Mouse (Mus musculus) lung, embryonic 16.5 days (tissue): ENCODE data around the gene Smpd2. TPM values are rescaled to one million over a fixed set of nuclear protein-coding genes. Genes with fewer than 3 reads are reported as not detected.
A peak's percentile ranks its signal among the peaks of the same experiment; 100 is the strongest.

Experiments
- ATAC-seq: fragments of 200-750 bp; cut with Nextera tagmentation; 2 replicates; pipeline ENCODE4 v1.8.0; 2017; ENCODE audit warnings: low read depth, mild to moderate bottlenecking, moderate library complexity
- H3K27ac ChIP-seq: fragments of 300-500 bp; sonication (generic); 2 replicates; pipeline ENCODE4 v1.5.1; 2014; ENCODE audit warnings: mild to moderate bottlenecking, control low read depth, low read length
- H3K27me3 ChIP-seq: fragments of 300-500 bp; sonication (generic); 2 replicates; pipeline ENCODE4 v1.6.1; 2014; ENCODE audit warnings: low read depth, low read length, mixed read lengths; ENCODE audit not compliant: control insufficient read depth, insufficient read depth
- H3K36me3 ChIP-seq: fragments of 300-500 bp; sonication (generic); 2 replicates; pipeline ENCODE4 v1.6.1; 2014; ENCODE audit warnings: low read length; ENCODE audit not compliant: control insufficient read depth, insufficient read depth
- H3K4me1 ChIP-seq: fragments of 300-500 bp; sonication (generic); replicated peaks from 2 replicates; pipeline ENCODE4 v1.6.1; 2014; ENCODE audit warnings: low read length, mixed read lengths; ENCODE audit not compliant: control insufficient read depth, insufficient read depth
- H3K4me2 ChIP-seq: fragments of 300-500 bp; sonication (generic); 2 replicates; pipeline ENCODE4 v1.6.1; 2014; ENCODE audit warnings: low read depth, low read length, control low read depth
- H3K4me3 ChIP-seq: fragments of 300-500 bp; sonication (generic); 2 replicates; pipeline ENCODE4 v1.5.1; 2014; ENCODE audit warnings: mild to moderate bottlenecking, low read length, control low read depth
- H3K9ac ChIP-seq: fragments of 300-500 bp; sonication (generic); 2 replicates; pipeline ENCODE4 v1.6.1; 2014; ENCODE audit warnings: low read length, control low read depth
- H3K9me3 ChIP-seq: fragments of 300-500 bp; sonication (generic); 2 replicates; pipeline ENCODE4 v1.6.1; 2016; ENCODE audit warnings: low read length; ENCODE audit not compliant: control insufficient read depth
- WGBS: fragments of 180-500 bp; shearing (Covaris S2); extraction: QIAGEN DNeasy Blood & Tissue Kit; methylation state at CpG from one replicate; pipeline ENCODE4 v1.1.7; 2014; 5-methylcytosine and 5-hydroxymethylcytosine counted together
- polyA plus RNA-seq: library from polyadenylated mRNA; unstranded; fragments of >200 nt; fragmentation: Nextera tagmentation; extraction: Ambion mirVana; gene quantifications from 2 replicates; pipeline ENCODE4 v1.2.1, GENCODE M21; 2015

Smpd2 gene
- 71.2 and 71.4 TPM in 2 replicates for polyA plus RNA-seq

GRCm38 (mm10) chr10:41489708-41490517 is at the start of gene Smpd2, which contains the start of gene Ppil6:
Smpd2 (minus strand) TSS chr10:41490369.
Ppil6 (plus strand) TSS chr10:41490439.
- Histone ChIP-seq H3K4me2 (peak within 1 kb of the TSS; percentile 100), H3K4me3 (peak within 1 kb of the TSS; percentile 77), H3K9me3 (no peaks in the 10 kb centered on the region), H3K4me1 (peaks cover 17% of the 10 kb centered on the region), H3K9ac (peak within 1 kb of the TSS; percentile 82), H3K27me3 (no peaks in the 10 kb centered on the region), H3K27ac (peak within 1 kb of the TSS; percentile 88), H3K36me3 (peaks cover 23% of the 10 kb centered on the region)
- under 1% methylated on average over 50 of the region's 50 CpGs for WGBS
- peak; percentile 95 for ATAC-seq

GRCm38 (mm10) chr10:41538986-41539385 is 48.8 kb upstream of the Smpd2 start:
- 91% methylated on average over 4 of the region's 4 CpGs for WGBS
- no peak for ATAC-seq

DNA sequence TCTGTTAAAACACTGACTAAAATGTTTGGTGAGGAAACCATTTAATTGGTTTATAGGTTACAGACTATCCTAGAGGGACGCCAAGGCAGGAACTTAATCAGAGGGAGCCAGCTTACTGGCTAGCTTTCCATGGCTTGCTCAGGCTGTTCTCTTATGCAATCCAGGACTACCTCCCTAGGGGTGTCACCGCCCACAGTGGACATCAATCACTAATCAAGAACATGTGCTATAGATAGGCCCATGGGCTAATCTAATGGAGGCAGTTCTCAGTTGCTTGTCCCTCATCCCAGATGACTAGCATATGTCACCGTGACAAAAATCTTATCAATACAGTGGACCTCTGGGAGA is 47.8 kb upstream of the Smpd2 start:
- Histone ChIP-seq H3K27ac (no peak overlapping the region), H3K27me3 (no peaks in the 10 kb centered on the region), H3K9ac (no peak overlapping the region), H3K9me3 (no peaks in the 10 kb centered on the region), H3K4me3 (no peak overlapping the region), H3K4me2 (no peak overlapping the region), H3K36me3 (peaks cover 8% of the 10 kb centered on the region), H3K4me1 (no peaks in the 10 kb centered on the region)
- WGBS, result 84% methylated on average over 3 of the region's 3 CpGs
- no peak for ATAC-seq

More at GRCm38 (mm10) chr10:41538986-41539385, 48.8 kb upstream of the Smpd2 start:
- Histone ChIP-seq H3K4me2 (no peak overlapping the region), H3K4me1 (no peaks in the 10 kb centered on the region), H3K27me3 (no peaks in the 10 kb centered on the region), H3K4me3 (no peak overlapping the region), H3K36me3 (peaks cover 3% of the 10 kb centered on the region; the same call in 1 of the 2 replicates), H3K9me3 (no peaks in the 10 kb centered on the region), H3K9ac (no peak overlapping the region), H3K27ac (no peak overlapping the region)

DNA sequence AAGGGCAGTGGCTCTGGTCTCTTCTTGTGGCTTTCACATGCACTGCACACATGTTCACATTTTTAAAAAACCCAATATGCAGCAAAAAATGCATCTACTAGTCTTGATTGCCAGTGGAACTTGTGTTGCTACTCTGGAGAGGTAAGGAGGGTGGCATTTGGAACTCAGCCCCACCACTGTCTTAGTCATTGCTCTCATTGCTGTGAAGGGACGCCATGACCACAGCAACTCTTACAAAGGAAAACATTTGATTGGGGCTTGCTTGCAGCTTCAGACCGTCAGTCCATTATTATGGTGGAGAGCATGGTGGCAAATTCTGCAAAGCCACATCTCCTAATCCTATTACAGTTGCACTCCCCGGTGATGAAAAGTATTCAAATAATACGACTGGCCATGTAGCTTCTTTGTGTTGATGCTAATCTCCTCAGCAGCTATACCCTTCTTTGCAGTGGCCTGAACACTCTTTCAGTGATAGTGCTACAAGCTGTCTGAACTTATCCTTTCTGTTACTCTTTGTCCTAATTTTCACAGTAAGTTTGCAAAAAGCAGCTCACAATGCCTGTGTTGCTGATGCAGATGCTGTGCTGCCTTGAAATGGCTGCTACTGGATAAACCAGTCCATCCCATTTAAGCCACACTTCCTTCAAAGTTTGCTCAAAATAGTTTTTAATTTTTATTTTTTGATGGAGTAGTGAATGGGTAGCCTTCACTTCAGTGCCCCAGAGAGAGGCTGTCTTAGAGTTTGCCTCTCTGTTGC is 47.2 kb upstream of the Smpd2 start:
- Histone ChIP-seq H3K36me3 (peaks cover 13% of the 10 kb centered on the region), H3K4me1 (no peaks in the 10 kb centered on the region), H3K9ac (no peak overlapping the region), H3K27ac (no peak overlapping the region), H3K4me3 (no peak overlapping the region), H3K27me3 (no peaks in the 10 kb centered on the region), H3K4me2 (no peak overlapping the region), H3K9me3 (no peaks in the 10 kb centered on the region)
- 92% methylated on average over 4 of the region's 4 CpGs for WGBS
- no peak for ATAC-seq

DNA sequence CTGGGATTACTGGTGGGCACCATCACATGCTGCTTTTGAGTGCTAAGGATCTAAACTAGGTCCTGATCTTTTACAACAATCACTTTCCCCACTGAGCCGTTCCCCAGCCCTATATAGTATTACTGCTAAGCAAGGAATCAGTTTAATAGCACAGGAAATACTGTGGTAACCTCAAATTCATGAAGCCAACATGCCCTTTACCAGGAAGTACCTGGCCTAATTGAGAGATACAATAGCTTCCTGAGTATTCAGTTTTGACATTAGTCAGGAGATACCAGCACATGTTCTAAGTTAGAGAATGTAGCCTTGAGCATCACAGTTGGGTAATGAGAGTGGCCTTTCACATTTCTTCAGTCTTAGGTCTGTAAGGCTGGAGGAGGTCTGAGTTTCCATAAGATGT is 46.5 kb upstream of the Smpd2 start:
- no peak overlapping the region for H3K27ac ChIP-seq
- peaks cover 14% of the 10 kb centered on the region for H3K36me3 ChIP-seq
- H3K9me3 ChIP-seq, result no peaks in the 10 kb centered on the region
- 94% methylated on average over 1 of the region's 1 CpGs for WGBS
- no peaks in the 10 kb centered on the region for H3K27me3 ChIP-seq
- no peak overlapping the region for H3K4me2 ChIP-seq
- no peak for ATAC-seq
- H3K4me3 ChIP-seq, result no peak overlapping the region
- H3K9ac ChIP-seq, result no peak overlapping the region
- no peaks in the 10 kb centered on the region for H3K4me1 ChIP-seq

- peaks cover 16% of the 10 kb centered on the region for H3K36me3 ChIP-seq
- WGBS, result 94% methylated on average over 2 of the region's 2 CpGs
- no peak overlapping the region for H3K9ac ChIP-seq
- H3K27ac ChIP-seq, result no peak overlapping the region
- no peaks in the 10 kb centered on the region for H3K4me1 ChIP-seq
- H3K4me2 ChIP-seq, result no peak overlapping the region
- H3K4me3 ChIP-seq, result no peak overlapping the region
- H3K27me3 ChIP-seq, result no peaks in the 10 kb centered on the region
- H3K9me3 ChIP-seq, result no peaks in the 10 kb centered on the region
- no peak for ATAC-seq
These were observed 45.8 kb upstream of the Smpd2 start for GRCm38 (mm10) chr10:41535991-41536390.

GRCm38 (mm10) chr10:41529972-41530371 is 39.8 kb upstream of the Smpd2 start:
- ATAC-seq, result no peak
- no peak overlapping the region for H3K4me3 ChIP-seq
- no peaks in the 10 kb centered on the region for H3K27me3 ChIP-seq
- H3K9me3 ChIP-seq, result no peaks in the 10 kb centered on the region
- WGBS, result 83% methylated on average over 5 of the region's 5 CpGs
- H3K36me3 ChIP-seq, result peaks cover 32% of the 10 kb centered on the region
- H3K4me1 ChIP-seq, result no peaks in the 10 kb centered on the region
- no peak overlapping the region for H3K4me2 ChIP-seq
- H3K27ac ChIP-seq, result no peak overlapping the region
- no peak overlapping the region for H3K9ac ChIP-seq

DNA sequence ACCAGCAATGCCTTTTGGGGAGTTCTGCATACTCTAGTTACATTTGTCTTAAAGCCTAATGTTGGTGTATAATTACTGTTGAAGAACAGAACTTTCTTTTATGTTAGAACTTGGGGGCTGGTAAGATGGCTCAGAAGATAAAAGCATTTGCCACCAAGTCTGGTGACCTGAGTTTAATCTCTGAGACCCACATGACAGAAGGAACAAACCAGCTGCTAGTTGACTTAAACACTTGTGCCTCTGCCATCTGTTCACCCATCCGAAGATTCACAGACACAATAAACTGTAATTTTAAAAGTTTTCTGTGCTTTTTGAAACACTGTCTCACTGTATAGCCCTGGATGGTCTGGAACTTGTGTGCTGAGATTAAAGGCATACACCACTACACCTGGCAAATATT is 35.5 kb upstream of the Smpd2 start:
- no peak overlapping the region for H3K4me2 ChIP-seq
- no peaks in the 10 kb centered on the region for H3K9me3 ChIP-seq
- no peak overlapping the region for H3K9ac ChIP-seq
- H3K4me3 ChIP-seq, result no peak overlapping the region
- peaks cover 20% of the 10 kb centered on the region for H3K4me1 ChIP-seq
- peaks cover 21% of the 10 kb centered on the region for H3K36me3 ChIP-seq
- H3K27ac ChIP-seq, result no peak overlapping the region
- WGBS, result 66% methylated on average over 1 of the region's 1 CpGs
- no peak for ATAC-seq
- H3K27me3 ChIP-seq, result no peaks in the 10 kb centered on the region

GRCm38 (mm10) chr10:41523386-41523785 is 33.2 kb upstream of the Smpd2 start:
- Histone ChIP-seq H3K27ac (peak overlapping the region; percentile 27; the same call in 1 of the 2 replicates), H3K27me3 (no peaks in the 10 kb centered on the region), H3K4me2 (no peak overlapping the region), H3K9ac (no peak overlapping the region), H3K4me3 (no peak overlapping the region), H3K36me3 (peaks cover 10% of the 10 kb centered on the region; the same call in 1 of the 2 replicates), H3K9me3 (no peaks in the 10 kb centered on the region), H3K4me1 (peaks cover 20% of the 10 kb centered on the region)
- ATAC-seq, result no peak
- 65% methylated on average over 3 of the region's 3 CpGs for WGBS
